In the genomic region with DNA sequence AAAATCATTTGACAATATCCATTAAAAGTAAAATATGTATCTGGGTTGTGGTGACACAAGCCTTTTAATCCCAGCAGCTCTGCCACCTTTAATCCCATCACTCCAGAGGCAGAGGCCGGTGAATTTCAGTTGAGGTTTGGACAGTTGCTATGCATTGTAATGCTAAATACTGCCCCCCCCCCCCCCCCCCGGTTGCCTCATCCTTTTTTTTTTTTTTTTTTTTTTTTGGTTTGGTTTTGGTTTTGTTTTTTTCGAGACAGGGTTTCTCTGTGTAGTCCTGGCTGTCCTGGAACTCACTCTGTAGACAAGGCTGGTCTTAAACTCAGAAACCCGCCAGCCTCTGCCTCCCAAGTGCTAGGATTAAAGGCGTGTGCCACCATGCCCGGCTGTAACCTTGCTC, we compare ENCODE assay signal across 6 mouse cellular contexts. TPM values are rescaled to one million over a fixed set of nuclear protein-coding genes. Genes with fewer than 3 reads are reported as not detected.
DNase-seq lines count a peak whose midpoint lies in the region; TF ChIP-seq lines count a peak whose summit lies in the region.
"Not testable (repeated sequence)": the region's sequence is repeated elsewhere in the genome, so short reads cannot be mapped to it uniquely, and the experiment has no call there.
"Had no signal": no experiment of that assay in that cellular context is flagged by ENCODE, and none has a peak within 500 bp of the region (broad histone marks: within the 10 kb centered on the region; RNA-seq: fewer than 3 reads in every experiment).

No protein-coding gene starts in this region.

- not testable (repeated sequence) for H3K27ac ChIP-seq in CH12.LX (ENCODE audit: insufficient read depth, low read depth)
- H3K27ac ChIP-seq in ES-Bruce4 (ENCODE audit: insufficient read depth, low read length) = peak overlapping the region; percentile 81
- peak overlapping the region; percentile 62; the same call in 1 of the 2 replicates for H3K27ac ChIP-seq in ES-E14 (ENCODE audit: insufficient read depth, low read depth, low read length, poor library complexity, severe bottlenecking)

- H3K9ac ChIP-seq in CH12.LX (ENCODE audit: insufficient read depth, low read depth) = peak overlapping the region; percentile 25; the same call in 1 of the 2 replicates
- 0 out of 2 replicates have a peak overlapping the region, but pooled peaks have one; percentile 22 for H3K9ac ChIP-seq in ES-Bruce4 (ENCODE audit: low read depth, poor library complexity, severe bottlenecking)
- not testable (repeated sequence) for H3K9ac ChIP-seq in ES-E14 (ENCODE audit: insufficient read depth, low read depth, low read length, poor library complexity, severe bottlenecking)

- H3K9me3 ChIP-seq in CH12.LX (replicated peaks; ENCODE audit: low read length); E14TG2a.4 (ENCODE audit: low read length); ES-Bruce4 (replicated peaks; ENCODE audit: control insufficient read depth, insufficient read depth, low read length, poor library complexity, severe bottlenecking); ES-E14 (ENCODE audit: control insufficient read depth, insufficient read depth, low read depth, low read length): not testable (repeated sequence)

- peak overlapping the region; percentile 55; the same call in 1 of the 2 replicates for H3K4me2 ChIP-seq in CH12.LX (ENCODE audit: insufficient read depth, low read depth, poor library complexity, severe bottlenecking)

- TF ChIP-seq RAD21 in CH12.LX (IDR thresholded peaks at IDR 0.05; ENCODE audit: low read depth, low read length) = not testable (repeated sequence)

- in situ Hi-C loops in CH12.LX (cut with MboI; ENCODE audit: low pct_ligation_motif_present, low pct_unique_long_range_greater_than_20kb, low sequenced_read_pairs) = loop anchor here (25.0 kb wide), 1 partner anchor 329 kb away; no protein-coding TSS in a partner anchor
- in situ Hi-C loops in ES-E14 (cut with MboI; ENCODE audit: low sequenced_read_pairs in 2 of 2, unreplicated experiment in 2 of 2) = not testable (repeated sequence)

- TF ChIP-seq CTCF in CH12.LX (conservative IDR thresholded peaks at IDR 0.05 in 1 of 2, IDR thresholded peaks at IDR 0.05 in 1 of 2; ENCODE audit: low read depth in 2 of 2, low read length in 2 of 2); E14TG2a.4 (conservative IDR thresholded peaks at IDR 0.05; ENCODE audit: low read length); ES-Bruce4 (IDR thresholded peaks at IDR 0.05; ENCODE audit: low read depth, low read length): not testable (repeated sequence)

- H3K27me3 ChIP-seq in CH12.LX (replicated peaks); E14TG2a.4 (ENCODE audit: insufficient read depth, low read length); ES-Bruce4 (ENCODE audit: control insufficient read depth, insufficient read depth, low read length, poor library complexity, severe bottlenecking): not testable (repeated sequence)

- not testable (repeated sequence) for H3K36me3 ChIP-seq in CH12.LX (replicated peaks in 1 of 2; ENCODE audit: control insufficient read depth in 1 of 2, insufficient read depth in 1 of 2, low read length in 1 of 2); E14TG2a.4 (ENCODE audit: insufficient read depth, low read length); ES-Bruce4 (ENCODE audit: control insufficient read depth, insufficient read depth, low read length, poor library complexity, severe bottlenecking); ES-E14 (ENCODE audit: control insufficient read depth, insufficient read depth, low read length, poor library complexity, severe bottlenecking)

- TF ChIP-seq POLR2A in CH12.LX (IDR thresholded peaks at IDR 0.05; ENCODE audit: low read depth, low read length); ES-Bruce4 (IDR thresholded peaks at IDR 0.05; ENCODE audit: insufficient read depth, low read length): not testable (repeated sequence)

- DNase-seq in CH12.LX (ENCODE audit: extremely low read depth); ES-E14 (ENCODE audit: low read depth, low spot score): not testable (repeated sequence)

- H3K79me2 ChIP-seq in CH12.LX (replicated peaks; ENCODE audit: control insufficient read depth, extremely low read depth, insufficient read depth, poor library complexity, severe bottlenecking) = not testable (repeated sequence)

- dilution Hi-C loops in CH12.LX (cut with MboI; ENCODE audit: extremely low pct_ligation_motif_present, extremely low pct_unique_long_range_greater_than_20kb, low sequenced_read_pairs) = not testable (repeated sequence)

- not testable (repeated sequence) for H3K4me3 ChIP-seq in CH12.LX (replicated peaks in 1 of 3; ENCODE audit: low read depth in 2 of 3, low read length in 2 of 3, poor library complexity in 1 of 3); ES-Bruce4 (ENCODE audit: low read depth, low read length); ES-E14 (ENCODE audit: insufficient read depth in 1 of 2, low read depth in 1 of 2, low read length in 2 of 2, poor library complexity in 1 of 2, severe bottlenecking in 1 of 2)
- 0 out of 2 replicates have a peak overlapping the region, but pooled peaks have one; percentile 17 for H3K4me3 ChIP-seq in E14TG2a.4 (replicated peaks; ENCODE audit: low read length)

- TF ChIP-seq EP300 in CH12.LX (IDR thresholded peaks at IDR 0.05; ENCODE audit: low read length); ES-Bruce4 (IDR thresholded peaks at IDR 0.05; ENCODE audit: insufficient read depth, low read depth, low read length): not testable (repeated sequence)

- peaks cover 0 to 11% of the 10 kb centered on the region in 2 experiments; a peak in 3 of 4 replicates for H3K4me1 ChIP-seq in CH12.LX (ENCODE audit: control insufficient read depth in 1 of 2, insufficient read depth in 2 of 2)
- peaks cover 56% of the 10 kb centered on the region for H3K4me1 ChIP-seq in E14TG2a.4 (replicated peaks; ENCODE audit: low read depth, low read length)
- not testable (repeated sequence) for H3K4me1 ChIP-seq in ES-Bruce4 (ENCODE audit: control insufficient read depth, insufficient read depth, low read length)
- peaks cover 9 to 11% of the 10 kb centered on the region in 2 experiments for H3K4me1 ChIP-seq in ES-E14 (ENCODE audit: control insufficient read depth in 2 of 2, insufficient read depth in 2 of 2, low read length in 2 of 2, poor library complexity in 1 of 2)

TF ChIP-seq in CH12.LX, 34 proteins besides CTCF, POLR2A, EP300 and RAD21:
- TF ChIP-seq ZNF384 (IDR thresholded peaks at IDR 0.05; ENCODE audit: low read depth, low read length) = peak; percentile 89

TF ChIP-seq in ES-E14, 5 proteins besides CTCF, POLR2A, EP300 and RAD21:
- peak; percentile 84; the same call in 1 of the 2 replicates for TF ChIP-seq ZNF384 (IDR thresholded peaks at IDR 0.05; ENCODE audit: low read depth, low read length)

RNA-seq across cellular contexts. Expression of gene Cth, which starts 8.3 kb away (rescaled TPM):
- total RNA-seq in CH12.LX (2012; rRNA removed) = 162 and 370 TPM in 2 replicates
- 574 and 637 TPM in 2 replicates for total RNA-seq in CH12.LX (2014; rRNA removed)
- 183 and 187 TPM in 2 replicates for polyA plus RNA-seq in CH12.LX (2012; ENCODE audit: insufficient read length, low read depth)
- 46.3 and 52.8 TPM in 2 replicates for polyA plus RNA-seq in ES-Bruce4 (2011; ENCODE audit: insufficient read depth, insufficient read length, low read depth, missing spikeins)
- 70.7 and 76.0 TPM in 2 replicates for total RNA-seq in ES-E14 (2012; rRNA removed)
- total RNA-seq: G1E had no signal
- polyA plus RNA-seq: CD4-positive, CD25-positive, alpha-beta regulatory T cell, adult 4 months; G1E had no signal

RNA-seq across cellular contexts. Expression of gene Ankrd13c, which starts 13.8 kb away (rescaled TPM):
- total RNA-seq in CH12.LX (2012; rRNA removed) = 18.9 and 28.7 TPM in 2 replicates
- 54.1 and 54.4 TPM in 2 replicates for total RNA-seq in CH12.LX (2014; rRNA removed)
- 65.3 and 73.3 TPM in 2 replicates for polyA plus RNA-seq in CH12.LX (2012; ENCODE audit: insufficient read length, low read depth)
- polyA plus RNA-seq in ES-Bruce4 (2011; ENCODE audit: insufficient read depth, insufficient read length, low read depth, missing spikeins) = 71.7 and 77.1 TPM in 2 replicates
- total RNA-seq in ES-E14 (2012; rRNA removed) = 26.1 and 33.7 TPM in 2 replicates
